Mouse (Mus musculus) forebrain, embryonic 13.5 days (tissue): ENCODE measurements around the gene Olfr474. TPM values are rescaled to one million over a fixed set of nuclear protein-coding genes. Genes with fewer than 3 reads are reported as not detected.
"Not testable (repeated sequence)": the region's sequence is repeated elsewhere in the genome, so short reads cannot be mapped to it uniquely, and the experiment has no call there.

Experiments used
- ATAC-seq: fragments of 200-750 bp; cut with Nextera tagmentation; 2 replicates; pipeline ENCODE4 v1.8.0; 2017
- H3K27ac ChIP-seq: fragments of 300-500 bp; sonication (generic); 2 replicates; pipeline ENCODE4 v1.5.1; 2015; ENCODE audit warnings: inconsistent platforms, mild to moderate bottlenecking, moderate library complexity
- H3K27me3 ChIP-seq: fragments of 300-500 bp; sonication (generic); 2 replicates; pipeline ENCODE4 v1.6.1; 2015; ENCODE audit warnings: mild to moderate bottlenecking, inconsistent platforms
- H3K36me3 ChIP-seq: fragments of 300-500 bp; sonication (generic); 2 replicates; pipeline ENCODE4 v1.6.1; 2015; ENCODE audit warnings: mild to moderate bottlenecking, inconsistent platforms; ENCODE audit not compliant: poor library complexity, severe bottlenecking
- H3K4me1 ChIP-seq: fragments of 300-500 bp; sonication (generic); 2 replicates; pipeline ENCODE4 v1.6.1; 2015; ENCODE audit warnings: inconsistent platforms
- H3K4me2 ChIP-seq: fragments of 300-500 bp; sonication (generic); 2 replicates; pipeline ENCODE4 v1.6.1; 2015; ENCODE audit warnings: inconsistent platforms, mild to moderate bottlenecking, moderate library complexity
- H3K4me3 ChIP-seq: fragments of 300-500 bp; sonication (generic); 2 replicates; pipeline ENCODE4 v1.5.1; 2015; ENCODE audit warnings: mild to moderate bottlenecking, inconsistent platforms
- H3K9ac ChIP-seq: fragments of 300-500 bp; sonication (generic); 2 replicates; pipeline ENCODE4 v1.6.1; 2015; ENCODE audit warnings: mild to moderate bottlenecking, inconsistent platforms
- H3K9me3 ChIP-seq: fragments of 300-500 bp; sonication (generic); replicated peaks from 2 replicates; pipeline ENCODE4 v1.6.1; 2016; ENCODE audit warnings: inconsistent platforms
- WGBS: fragments of 180-500 bp; shearing (Covaris S2); methylation state at CpG from one replicate; pipeline ENCODE4 v1.1.7; 2015; 5-methylcytosine and 5-hydroxymethylcytosine counted together
- polyA plus RNA-seq: library from polyadenylated mRNA; unstranded; fragments of >200 nt; fragmentation: Nextera tagmentation; extraction: Ambion mirVana; gene quantifications from 2 replicates; pipeline ENCODE4 v1.2.1, GENCODE M21; 2015

Gene Olfr474
- not detected in 2 replicates for polyA plus RNA-seq

- Histone ChIP-seq H3K27me3 (no peaks in the 10 kb centered on the region), H3K4me1 (no peaks in the 10 kb centered on the region), H3K27ac (no peak within 1 kb of the TSS), H3K9ac (no peak within 1 kb of the TSS), H3K36me3 (no peaks in the 10 kb centered on the region), H3K4me2 (no peak within 1 kb of the TSS), H3K9me3 (no peaks in the 10 kb centered on the region), H3K4me3 (no peak within 1 kb of the TSS)
- 68% methylated on average over 1 of the region's 1 CpGs for WGBS
- no peak for ATAC-seq
Observed at GRCm38 (mm10) chr7:107954343-107954742, at the start of gene Olfr474. Gene Olfr474 (plus strand): TSS chr7:107954643.

- Histone ChIP-seq H3K27me3 (no peaks in the 10 kb centered on the region), H3K27ac (no peak within 1 kb of the TSS), H3K4me3 (no peak within 1 kb of the TSS), H3K36me3 (no peaks in the 10 kb centered on the region), H3K4me2 (no peak within 1 kb of the TSS), H3K4me1 (no peaks in the 10 kb centered on the region), H3K9me3 (no peaks in the 10 kb centered on the region; the same call in 1 of the 2 replicates), H3K9ac (no peak within 1 kb of the TSS)
- ATAC-seq = no peak
- 94% methylated on average over 1 of the region's 1 CpGs for WGBS
Observed at GRCm38 (mm10) chr7:107930146-107930545, 24.3 kb upstream of the Olfr474 start, which contains the start of gene Olfr473. Gene Olfr473 (plus strand): TSS chr7:107930446.

- ATAC-seq, H3K9me3 ChIP-seq, H3K9ac ChIP-seq, H3K4me2 ChIP-seq, H3K27me3 ChIP-seq, H3K4me3 ChIP-seq, H3K27ac ChIP-seq, H3K36me3 ChIP-seq, H3K4me1 ChIP-seq: not testable (repeated sequence)
- WGBS = 98% methylated on average over 12 of the region's 12 CpGs
Observed at GRCm38 (mm10) chr7:107952539-107952938, 1.9 kb upstream of the Olfr474 start.

GRCm38 (mm10) chr7:107964503-107964902 is 10.1 kb downstream of the Olfr474 start, which contains the start of gene Olfr476:
Gene Olfr476 (plus strand): TSS chr7:107964803.
- ATAC-seq = no peak
- H3K9ac ChIP-seq = no peak within 1 kb of the TSS
- no peaks in the 10 kb centered on the region for H3K4me1 ChIP-seq
- H3K27ac ChIP-seq = no peak within 1 kb of the TSS
- no peak within 1 kb of the TSS for H3K4me3 ChIP-seq
- no peaks in the 10 kb centered on the region for H3K36me3 ChIP-seq
- H3K9me3 ChIP-seq = no peaks in the 10 kb centered on the region
- H3K27me3 ChIP-seq = no peaks in the 10 kb centered on the region
- 72% methylated on average over 1 of the region's 1 CpGs for WGBS
- no peak within 1 kb of the TSS for H3K4me2 ChIP-seq

GRCm38 (mm10) chr7:107986393-107986792 is 31.9 kb downstream of the Olfr474 start, which contains the start of gene Olfr477:
Gene Olfr477 (plus strand): TSS chr7:107986693.
- H3K4me2 ChIP-seq = no peak within 1 kb of the TSS
- H3K27me3 ChIP-seq = no peaks in the 10 kb centered on the region
- 77% methylated on average over 2 of the region's 2 CpGs for WGBS
- H3K4me1 ChIP-seq = no peaks in the 10 kb centered on the region
- no peaks in the 10 kb centered on the region for H3K9me3 ChIP-seq
- ATAC-seq = no peak
- H3K4me3 ChIP-seq = no peak within 1 kb of the TSS
- no peak within 1 kb of the TSS for H3K27ac ChIP-seq
- H3K9ac ChIP-seq = no peak within 1 kb of the TSS
- no peaks in the 10 kb centered on the region for H3K36me3 ChIP-seq

Other genes with a start within 250 kb of the Olfr474 start
- gene Cyb5r2, start 196.6 kb upstream of the Olfr474 start, polyA plus RNA-seq = 0.10 TPM in 1 of 2 replicates, not detected in the other
- not detected in 2 replicates for gene Ovch2, start 153.4 kb upstream of the Olfr474 start, polyA plus RNA-seq
- gene Olfr467, start 142.4 kb upstream of the Olfr474 start, polyA plus RNA-seq = not detected in 2 replicates
- gene Olfr469, start 129.1 kb upstream of the Olfr474 start, polyA plus RNA-seq = not detected in 2 replicates
- gene Olfr470, start 107.2 kb upstream of the Olfr474 start, polyA plus RNA-seq = not detected in 2 replicates
- gene Olfr472, start 56.7 kb upstream of the Olfr474 start, polyA plus RNA-seq = not detected in 2 replicates
- gene Olfr473, start 24.2 kb upstream of the Olfr474 start, polyA plus RNA-seq = not detected in 2 replicates
- gene Olfr476, start 10.2 kb downstream of the Olfr474 start, polyA plus RNA-seq = not detected in 2 replicates
- not detected in 2 replicates for gene Olfr477, start 32.0 kb downstream of the Olfr474 start, polyA plus RNA-seq
- not detected in 2 replicates for gene Olfr478, start 79.3 kb downstream of the Olfr474 start, polyA plus RNA-seq
- not detected in 2 replicates for gene Olfr479, start 96.0 kb downstream of the Olfr474 start, polyA plus RNA-seq
- gene Olfr480, start 112.7 kb downstream of the Olfr474 start, polyA plus RNA-seq = not detected in 2 replicates
- not detected in 2 replicates for gene Olfr481, start 125.2 kb downstream of the Olfr474 start, polyA plus RNA-seq
- 0.08 and 0.13 TPM in 2 replicates for gene Olfr482, start 142.9 kb downstream of the Olfr474 start, polyA plus RNA-seq
- not detected in 2 replicates for gene Olfr483, start 146.2 kb downstream of the Olfr474 start, polyA plus RNA-seq
- gene Olfr484, start 172.8 kb downstream of the Olfr474 start, polyA plus RNA-seq = not detected in 2 replicates
- gene Olfr485, start 205.2 kb downstream of the Olfr474 start, polyA plus RNA-seq = not detected in 2 replicates
- not detected in 2 replicates for gene Olfr486, start 218.1 kb downstream of the Olfr474 start, polyA plus RNA-seq